In genomic region chr9:46023591-46023990, GRCm38 (mm10) we compare ENCODE assay signal across 18 mouse cellular contexts. TPM values are rescaled to one million over a fixed set of nuclear protein-coding genes. Genes with fewer than 3 reads are reported as not detected.
A peak's percentile ranks its signal among the peaks of the same experiment; 100 is the strongest.
DNase-seq lines count a peak whose midpoint lies in the region; ATAC-seq lines count a peak whose summit lies in the region.
"Had no signal": no experiment of that assay in that cellular context is flagged by ENCODE, and none has a peak within 500 bp of the region (broad histone marks: within the 10 kb centered on the region; RNA-seq: fewer than 3 reads in every experiment).

No protein-coding gene starts in this region.

- no peak overlapping the region for H3K9ac ChIP-seq in midbrain, embryonic 11.5 days (ENCODE audit: low read length)
- H3K9ac ChIP-seq in midbrain, embryonic 14.5 days (replicated peaks; ENCODE audit: low read length): no peak overlapping the region
- H3K9ac ChIP-seq: forebrain, embryonic 12.5 days; hindbrain, embryonic 13.5 days; intestine, embryonic 15.5 days; liver, postnatal 0 days; neural tube, embryonic 13.5 days had no signal

- no peak overlapping the region for H3K4me3 ChIP-seq in midbrain, embryonic 11.5 days (ENCODE audit: low read depth, low read length)
- no peak overlapping the region for H3K4me3 ChIP-seq in midbrain, embryonic 14.5 days (replicated peaks; ENCODE audit: low read depth, low read length)
- H3K4me3 ChIP-seq: forebrain, embryonic 12.5 days; hindbrain, embryonic 13.5 days; intestine, embryonic 15.5 days; neural tube, embryonic 13.5 days had no signal

- H3K9me3 ChIP-seq in midbrain, embryonic 11.5 days (ENCODE audit: control insufficient read depth, low read length): no peaks in the 10 kb centered on the region
- H3K9me3 ChIP-seq in midbrain, embryonic 14.5 days (ENCODE audit: control insufficient read depth, low read length): no peaks in the 10 kb centered on the region
- H3K9me3 ChIP-seq: forebrain, embryonic 12.5 days; hindbrain, embryonic 13.5 days; intestine, embryonic 15.5 days; neural tube, embryonic 13.5 days had no signal

- no peaks in the 10 kb centered on the region for H3K4me1 ChIP-seq in midbrain, embryonic 11.5 days (ENCODE audit: control insufficient read depth, insufficient read depth, low read length)
- H3K4me1 ChIP-seq in midbrain, embryonic 14.5 days (ENCODE audit: control insufficient read depth, insufficient read depth, low read length): no peaks in the 10 kb centered on the region

- DNase-seq in cerebellum, postnatal 14 days: peak; percentile 59 to 66
- no peak for DNase-seq in cerebellum, adult 8-10 months
- peak; percentile 4 for DNase-seq in midbrain, embryonic 11.5 days (ENCODE audit: low spot score, missing footprints)
- DNase-seq in midbrain, embryonic 14.5 days: no peak
- peak; percentile 34 to 46 for DNase-seq in gastrocnemius, adult 8-10 months (ENCODE audit: low spot score in 2 of 2)
- no peak for DNase-seq in embryo, embryonic 9.5 days (ENCODE audit: extremely low spot score)
- no peak for DNase-seq in kidney, adult 8-10 months
- DNase-seq: heart, postnatal 10 days; liver, postnatal 0 days; lung, postnatal 14 days; right cerebral cortex, postnatal 14 days; thymus, postnatal 14 days had no signal

- no peaks in the 10 kb centered on the region for H3K27me3 ChIP-seq in midbrain, embryonic 11.5 days (ENCODE audit: control insufficient read depth, insufficient read depth, low read length)
- H3K27me3 ChIP-seq in midbrain, embryonic 14.5 days (ENCODE audit: control insufficient read depth, insufficient read depth, low read length): no peaks in the 10 kb centered on the region
- H3K27me3 ChIP-seq: forebrain, embryonic 12.5 days; hindbrain, embryonic 13.5 days; intestine, embryonic 15.5 days; neural tube, embryonic 13.5 days had no signal

- H3K36me3 ChIP-seq in midbrain, embryonic 11.5 days (ENCODE audit: control insufficient read depth, insufficient read depth, low read length): no peaks in the 10 kb centered on the region
- 0 out of 2 replicates have a peak, but pooled peaks cover 7% of the 10 kb centered on the region for H3K36me3 ChIP-seq in midbrain, embryonic 14.5 days (ENCODE audit: control insufficient read depth, insufficient read depth, low read length)
- H3K36me3 ChIP-seq: intestine, embryonic 15.5 days; neural tube, embryonic 13.5 days had no signal

- no peak overlapping the region for H3K4me2 ChIP-seq in midbrain, embryonic 11.5 days
- no peak overlapping the region for H3K4me2 ChIP-seq in midbrain, embryonic 14.5 days (ENCODE audit: low read length)
- H3K4me2 ChIP-seq: forebrain, embryonic 12.5 days; hindbrain, embryonic 13.5 days; intestine, embryonic 15.5 days; neural tube, embryonic 13.5 days had no signal

- no peak for ATAC-seq in midbrain, embryonic 11.5 days (ENCODE audit: low FRiP score)
- no peak for ATAC-seq in midbrain, embryonic 14.5 days (ENCODE audit: low FRiP score, low TSS enrichment)
- no peak for ATAC-seq in erythroid progenitor cell, adult 5-6 weeks (replicated peaks; ENCODE audit: low FRiP score, poor library complexity, severe bottlenecking)
- ATAC-seq: intestine, embryonic 15.5 days; liver, postnatal 0 days had no signal

- H3K27ac ChIP-seq in midbrain, embryonic 11.5 days (ENCODE audit: low read depth, low read length): no peak overlapping the region
- no peak overlapping the region for H3K27ac ChIP-seq in midbrain, embryonic 14.5 days (replicated peaks; ENCODE audit: low read depth, low read length)
- H3K27ac ChIP-seq: forebrain, embryonic 12.5 days; hindbrain, embryonic 13.5 days; intestine, embryonic 15.5 days; neural tube, embryonic 13.5 days; stomach, postnatal 0 days had no signal

- 93% methylated on average over 11 of the region's 11 CpGs for WGBS in midbrain, embryonic 11.5 days
- 97% methylated on average over 11 of the region's 11 CpGs for WGBS in midbrain, embryonic 14.5 days

RNA-seq across cellular contexts. Expression of gene Sik3, which starts 11.0 kb away (rescaled TPM):
- polyA plus RNA-seq in midbrain, embryonic 11.5 days (2014; fragmentation: Nextera tagmentation; extraction: Ambion mirVana): 8.7 and 8.9 TPM in 2 replicates
- 10.3 and 11.4 TPM in 2 replicates for polyA plus RNA-seq in midbrain, embryonic 14.5 days (2014; fragmentation: Nextera tagmentation; extraction: Ambion mirVana)
- 10 to 100 TPM; 36.6 to 42.4 (median 39.7) TPM for total RNA-seq in gastrocnemius, adult 8-10 months (2022)
- 4.6 and 6.5 TPM in 2 replicates for total RNA-seq in erythroid progenitor cell, adult 5-6 weeks (2015; ENCODE audit: low replicate concordance)
- 1.4 and 11.6 TPM in 2 replicates for total RNA-seq in erythroid progenitor cell, adult 5-6 weeks (2017; ENCODE audit: low replicate concordance)

RNA-seq across cellular contexts. Expression of gene Pafah1b2, which starts 11.1 kb away (rescaled TPM):
- 274 and 275 TPM in 2 replicates for polyA plus RNA-seq in midbrain, embryonic 11.5 days (2014; fragmentation: Nextera tagmentation; extraction: Ambion mirVana)
- polyA plus RNA-seq in midbrain, embryonic 14.5 days (2014; fragmentation: Nextera tagmentation; extraction: Ambion mirVana): 291 and 338 TPM in 2 replicates
- total RNA-seq in gastrocnemius, adult 8-10 months (2022): 10 to 100 TPM; 19.1 to 25.8 (median 23.2) TPM
- 29.3 and 31.4 TPM in 2 replicates for total RNA-seq in erythroid progenitor cell, adult 5-6 weeks (2015; ENCODE audit: low replicate concordance)
- 52.9 and 68.6 TPM in 2 replicates for total RNA-seq in erythroid progenitor cell, adult 5-6 weeks (2017; ENCODE audit: low replicate concordance)

Comparison
In these comparisons a context has a peak if more than half of its experiments do, and no peak if none do; other contexts are left out.
1. DNase-seq: peak in cerebellum, postnatal 14 days (2 of 2), midbrain, embryonic 11.5 days (single experiment) and gastrocnemius, adult 8-10 months (2 of 2); none in cerebellum, adult 8-10 months (single experiment), midbrain, embryonic 14.5 days (single experiment), embryo, embryonic 9.5 days (single experiment) and kidney, adult 8-10 months (0 of 2).